Mouse (Mus musculus): ENCODE results near the gene Dkc1. TPM values are rescaled to one million over a fixed set of nuclear protein-coding genes. Genes with fewer than 3 reads are reported as not detected.
"Not testable (repeated sequence)": the region's sequence is repeated elsewhere in the genome, so short reads cannot be mapped to it uniquely, and the experiment has no call there.

Dkc1 gene
- polyA plus RNA-seq, 1 experiment from 2014 or later: 184 TPM

DNA sequence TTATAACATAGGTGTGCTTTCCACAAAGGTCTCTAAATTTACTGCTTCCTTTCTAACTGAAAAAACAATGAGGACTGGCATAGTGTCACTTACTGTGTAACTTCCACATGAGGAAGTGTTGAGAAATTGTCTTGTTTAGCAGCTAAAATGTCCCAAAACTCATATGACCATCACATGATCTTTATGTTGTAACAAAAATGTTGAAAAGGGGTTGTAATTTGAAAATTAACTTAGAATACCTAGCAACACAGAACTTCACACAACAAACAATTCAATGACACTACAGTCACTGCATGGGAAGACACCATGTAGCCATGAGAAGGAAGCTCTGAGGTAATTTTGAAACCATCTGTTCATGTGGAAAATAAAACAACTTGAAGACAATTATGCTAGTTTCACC lies 31.2 kb downstream of the Dkc1 start:
- H3K4me1 ChIP-seq (ENCODE audit: insufficient read depth): no peaks in the 10 kb centered on the region
- H3K9ac ChIP-seq: no peak overlapping the region
- TF ChIP-seq CTCF (IDR thresholded peaks at IDR 0.05; ENCODE audit: low read depth): no peak
- H3K27ac ChIP-seq (ENCODE audit: low read depth): no peak overlapping the region
- no peaks in the 10 kb centered on the region for H3K27me3 ChIP-seq (ENCODE audit: insufficient read depth, low read length)
- DNase-seq: no peak
- ATAC-seq (ENCODE audit: insufficient read depth): no peak
- H3K4me3 ChIP-seq (ENCODE audit: low read depth, low read length): no peak overlapping the region
- no peak overlapping the region for H3K4me2 ChIP-seq
- H3K9me3 ChIP-seq (ENCODE audit: low read depth, low read length): no peaks in the 10 kb centered on the region
- peaks cover 17% of the 10 kb centered on the region for H3K36me3 ChIP-seq (ENCODE audit: insufficient read depth)

- peaks cover 12% of the 10 kb centered on the region for H3K36me3 ChIP-seq (ENCODE audit: insufficient read depth)
- ATAC-seq (ENCODE audit: insufficient read depth) (no peak), DNase-seq (peak; percentile 66)
- no peak overlapping the region for H3K27ac ChIP-seq (ENCODE audit: low read depth)
- no peak overlapping the region for H3K4me3 ChIP-seq (ENCODE audit: low read depth, low read length)
- no peaks in the 10 kb centered on the region for H3K4me1 ChIP-seq (ENCODE audit: insufficient read depth)
- no peaks in the 10 kb centered on the region for H3K27me3 ChIP-seq (ENCODE audit: insufficient read depth, low read length)
- peak overlapping the region; percentile 35 for H3K4me2 ChIP-seq
- no peaks in the 10 kb centered on the region for H3K9me3 ChIP-seq (ENCODE audit: low read depth, low read length)
- no peak for TF ChIP-seq CTCF (IDR thresholded peaks at IDR 0.05; ENCODE audit: low read depth)
- H3K9ac ChIP-seq: no peak overlapping the region
These were observed 32.8 kb downstream of the Dkc1 start for GRCm38 (mm10) chrX:75128333-75128980.

GRCm38 (mm10) chrX:75129474-75129873 lies 33.8 kb downstream of the Dkc1 start:
- WGBS: 50% methylated on average over 2 of the region's 2 CpGs
- no peak for TF ChIP-seq CTCF (IDR thresholded peaks at IDR 0.05; ENCODE audit: low read depth)
- Histone ChIP-seq H3K9ac (no peak overlapping the region), H3K27me3 (ENCODE audit: insufficient read depth, low read length) (no peaks in the 10 kb centered on the region), H3K36me3 (ENCODE audit: insufficient read depth) (peaks cover 9% of the 10 kb centered on the region), H3K27ac (ENCODE audit: low read depth) (peak overlapping the region; percentile 42; the same call in 1 of the 2 replicates), H3K4me2 (peak overlapping the region; percentile 54), H3K9me3 (ENCODE audit: low read depth, low read length) (no peaks in the 10 kb centered on the region), H3K4me3 (ENCODE audit: low read depth, low read length) (peak overlapping the region; percentile 54), H3K4me1 (ENCODE audit: insufficient read depth) (no peaks in the 10 kb centered on the region)
- no peak for ATAC-seq (ENCODE audit: insufficient read depth)
- no peak for DNase-seq

GRCm38 (mm10) chrX:75130467-75131160 lies 35.0 kb downstream of the Dkc1 start, which contains the start of gene Mpp1:
Gene Mpp1 (minus strand): TSS chrX:75131016.
- no peaks in the 10 kb centered on the region for H3K27me3 ChIP-seq (ENCODE audit: insufficient read depth, low read length)
- no peaks in the 10 kb centered on the region for H3K9me3 ChIP-seq (ENCODE audit: low read depth, low read length)
- peak within 1 kb of the TSS; percentile 54 for H3K4me2 ChIP-seq
- ATAC-seq (ENCODE audit: insufficient read depth): peak; percentile 100
- peak within 1 kb of the TSS; percentile 67 for H3K9ac ChIP-seq
- H3K4me3 ChIP-seq (ENCODE audit: low read depth, low read length): peak within 1 kb of the TSS; percentile 54
- no peak for TF ChIP-seq CTCF (IDR thresholded peaks at IDR 0.05; ENCODE audit: low read depth)
- WGBS: 8% methylated on average over 35 of the region's 36 CpGs
- peak; percentile 91 for DNase-seq
- peak within 1 kb of the TSS; percentile 76; the same call in 1 of the 2 replicates for H3K27ac ChIP-seq (ENCODE audit: low read depth)
- H3K4me1 ChIP-seq (ENCODE audit: insufficient read depth): no peaks in the 10 kb centered on the region
- peaks cover under 1% of the 10 kb centered on the region for H3K36me3 ChIP-seq (ENCODE audit: insufficient read depth)

- H3K4me3 ChIP-seq (ENCODE audit: low read depth, low read length): no peak overlapping the region
- H3K4me1 ChIP-seq (ENCODE audit: insufficient read depth): no peaks in the 10 kb centered on the region
- H3K4me2 ChIP-seq: no peak overlapping the region
- no peak overlapping the region for H3K27ac ChIP-seq (ENCODE audit: low read depth)
- ATAC-seq (ENCODE audit: insufficient read depth): no peak
- no peaks in the 10 kb centered on the region for H3K27me3 ChIP-seq (ENCODE audit: insufficient read depth, low read length)
- no peaks in the 10 kb centered on the region for H3K36me3 ChIP-seq (ENCODE audit: insufficient read depth)
- DNase-seq: no peak
- no peak for TF ChIP-seq CTCF (IDR thresholded peaks at IDR 0.05; ENCODE audit: low read depth)
- no peaks in the 10 kb centered on the region for H3K9me3 ChIP-seq (ENCODE audit: low read depth, low read length)
- H3K9ac ChIP-seq: no peak overlapping the region
These were observed 41.3 kb downstream of the Dkc1 start for GRCm38 (mm10) chrX:75136938-75137337.

- no peak for DNase-seq
- no peak for ATAC-seq (ENCODE audit: insufficient read depth)
- 72% methylated on average over 2 of the region's 2 CpGs for WGBS
- Histone ChIP-seq H3K27ac (ENCODE audit: low read depth) (no peak overlapping the region), H3K4me1 (ENCODE audit: insufficient read depth) (no peaks in the 10 kb centered on the region), H3K9ac (no peak overlapping the region), H3K4me2 (no peak overlapping the region), H3K4me3 (ENCODE audit: low read depth, low read length) (no peak overlapping the region), H3K9me3 (ENCODE audit: low read depth, low read length) (no peaks in the 10 kb centered on the region), H3K27me3 (ENCODE audit: insufficient read depth, low read length) (no peaks in the 10 kb centered on the region), H3K36me3 (ENCODE audit: insufficient read depth) (no peaks in the 10 kb centered on the region)
- no peak for TF ChIP-seq CTCF (IDR thresholded peaks at IDR 0.05; ENCODE audit: low read depth)
These were observed 42.1 kb downstream of the Dkc1 start for GRCm38 (mm10) chrX:75137729-75138128.

DNA sequence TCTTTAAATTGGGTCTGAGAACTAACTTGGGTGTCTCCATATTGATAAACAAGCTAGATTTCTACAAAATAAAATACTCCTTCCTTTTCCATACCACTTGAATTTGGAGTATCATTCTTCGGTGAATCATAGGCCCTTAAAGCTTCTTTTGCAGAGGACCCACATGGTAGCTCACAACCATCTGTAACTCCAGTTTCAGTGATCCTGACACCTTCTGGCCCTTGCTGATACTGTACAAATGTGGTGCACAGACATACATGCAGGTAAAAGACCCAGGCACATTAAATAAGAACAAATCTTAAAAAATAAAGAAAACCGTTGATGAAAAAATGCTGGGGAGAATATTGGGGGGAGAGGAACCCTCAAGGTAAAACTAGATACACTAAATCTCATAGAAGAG lies 42.5 kb downstream of the Dkc1 start:
- Histone ChIP-seq H3K4me3 (ENCODE audit: low read depth, low read length) (no peak overlapping the region), H3K27me3 (ENCODE audit: insufficient read depth, low read length) (no peaks in the 10 kb centered on the region), H3K9me3 (ENCODE audit: low read depth, low read length) (no peaks in the 10 kb centered on the region), H3K9ac (no peak overlapping the region), H3K36me3 (ENCODE audit: insufficient read depth) (no peaks in the 10 kb centered on the region), H3K27ac (ENCODE audit: low read depth) (no peak overlapping the region), H3K4me1 (ENCODE audit: insufficient read depth) (no peaks in the 10 kb centered on the region), H3K4me2 (no peak overlapping the region)
- ATAC-seq (ENCODE audit: insufficient read depth) (no peak), DNase-seq (no peak)
- 88% methylated on average over 2 of the region's 2 CpGs for WGBS
- TF ChIP-seq CTCF (IDR thresholded peaks at IDR 0.05; ENCODE audit: low read depth): no peak

GRCm38 (mm10) chrX:75143124-75143555 lies 47.5 kb downstream of the Dkc1 start:
- H3K4me1 ChIP-seq (ENCODE audit: insufficient read depth); H3K36me3 ChIP-seq (ENCODE audit: insufficient read depth); H3K9me3 ChIP-seq (ENCODE audit: low read depth, low read length); H3K27me3 ChIP-seq (ENCODE audit: insufficient read depth, low read length); H3K9ac ChIP-seq; H3K27ac ChIP-seq (ENCODE audit: low read depth): not testable (repeated sequence)
- 19% methylated on average over 9 of the region's 42 CpGs for WGBS
- Histone ChIP-seq H3K4me3 (ENCODE audit: low read depth, low read length) (peak overlapping the region; percentile 21), H3K4me2 (peak overlapping the region; percentile 57)
- ATAC-seq (ENCODE audit: insufficient read depth): peak; percentile 62; the same call in 1 of the 2 replicates
- DNase-seq: peak; percentile 46
